Mouse (Mus musculus) liver, embryonic 12.5 days (tissue): ENCODE results near the gene Fbxl19. TPM values are rescaled to one million over a fixed set of nuclear protein-coding genes. Genes with fewer than 3 reads are reported as not detected.
A peak's percentile ranks its signal among the peaks of the same experiment; 100 is the strongest.
"Not testable (repeated sequence)": the region's sequence is repeated elsewhere in the genome, so short reads cannot be mapped to it uniquely, and the experiment has no call there.

ENCODE experiments used
- ATAC-seq: fragments of 200-750 bp; cut with Nextera tagmentation; 2 replicates; pipeline ENCODE4 v1.8.0; 2017; ENCODE audit warnings: moderate number of reproducible peaks, mild to moderate bottlenecking, moderate library complexity
- H3K27ac ChIP-seq: fragments of 300-500 bp; sonication (generic); 2 replicates; pipeline ENCODE4 v1.5.1; 2016; ENCODE audit warnings: mild to moderate bottlenecking
- H3K27me3 ChIP-seq: fragments of 300-500 bp; sonication (generic); replicated peaks from 2 replicates; pipeline ENCODE4 v1.6.1; 2016; ENCODE audit warnings: mild to moderate bottlenecking, moderate library complexity
- H3K36me3 ChIP-seq: fragments of 300-500 bp; sonication (generic); 2 replicates; pipeline ENCODE4 v1.6.1; 2016; ENCODE audit warnings: mild to moderate bottlenecking, moderate library complexity
- H3K4me1 ChIP-seq: fragments of 300-500 bp; sonication (generic); 2 replicates; pipeline ENCODE4 v1.6.1; 2016
- H3K4me2 ChIP-seq: fragments of 300-500 bp; sonication (generic); 2 replicates; pipeline ENCODE4 v1.6.1; 2016; ENCODE audit warnings: mild to moderate bottlenecking, moderate library complexity
- H3K4me3 ChIP-seq: fragments of 300-500 bp; sonication (generic); 2 replicates; pipeline ENCODE4 v1.5.1; 2016; ENCODE audit warnings: mild to moderate bottlenecking, moderate library complexity
- H3K9ac ChIP-seq: fragments of 300-500 bp; sonication (generic); 2 replicates; pipeline ENCODE4 v1.6.1; 2016; ENCODE audit warnings: mild to moderate bottlenecking, moderate library complexity
- H3K9me3 ChIP-seq: fragments of 300-500 bp; sonication (generic); replicated peaks from 2 replicates; pipeline ENCODE4 v1.6.1; 2016; ENCODE audit warnings: mild to moderate bottlenecking, moderate library complexity
- WGBS: fragments of 180-500 bp; shearing (Covaris S2); methylation state at CpG from one replicate; pipeline ENCODE4 v1.1.7; 2016; ENCODE audit not compliant: insufficient replicate concordance; 5-methylcytosine and 5-hydroxymethylcytosine counted together
- polyA plus RNA-seq: library from polyadenylated mRNA; unstranded; fragments of >200 nt; fragmentation: Nextera tagmentation; extraction: Ambion mirVana; gene quantifications from 2 replicates; pipeline ENCODE4 v1.2.1, GENCODE M21; 2016

Gene Fbxl19
- polyA plus RNA-seq, 1 experiment from 2014 or later: 3.7 TPM

DNA sequence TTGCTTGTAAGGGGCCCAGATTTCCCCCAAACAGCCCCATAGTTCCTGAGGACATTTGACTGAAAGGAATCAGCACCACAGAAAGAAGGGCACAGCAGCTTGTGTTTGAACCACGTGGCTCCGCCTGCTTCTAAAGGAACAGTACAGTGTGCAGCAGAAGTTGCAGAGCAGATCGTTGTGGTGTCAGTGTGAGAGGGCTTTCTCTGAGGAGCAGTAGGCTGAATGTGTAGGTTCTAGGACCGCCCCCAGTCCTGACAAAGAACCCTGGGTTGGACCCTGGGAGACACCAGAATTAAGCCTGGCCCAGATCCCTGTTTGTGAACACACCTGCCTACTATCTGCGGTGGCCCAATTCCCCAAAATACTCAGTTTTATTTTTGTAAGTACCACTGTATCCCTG is 26.9 kb downstream of the Fbxl19 start:
- Histone ChIP-seq H3K9me3 (no peaks in the 10 kb centered on the region), H3K4me3 (0 out of 2 replicates have a peak overlapping the region, but pooled peaks have one; percentile 0), H3K27ac (peak overlapping the region; percentile 83), H3K4me2 (peak overlapping the region; percentile 86), H3K4me1 (peaks cover 87% of the 10 kb centered on the region), H3K36me3 (peaks cover 19% of the 10 kb centered on the region), H3K9ac (peak overlapping the region; percentile 81; the same call in 1 of the 2 replicates), H3K27me3 (no peaks in the 10 kb centered on the region)
- no peak for ATAC-seq
- 55% methylated on average over 5 of the region's 5 CpGs for WGBS

GRCm38 (mm10) chr7:127772080-127772479 is 27.7 kb downstream of the Fbxl19 start:
- H3K9me3 ChIP-seq: no peaks in the 10 kb centered on the region
- no peak for ATAC-seq
- peaks cover 79% of the 10 kb centered on the region for H3K4me1 ChIP-seq
- no peak overlapping the region for H3K4me2 ChIP-seq
- H3K27ac ChIP-seq: peak overlapping the region; percentile 39; the same call in 1 of the 2 replicates
- H3K36me3 ChIP-seq: peaks cover 16% of the 10 kb centered on the region
- WGBS: 53% methylated on average over 3 of the region's 3 CpGs
- H3K4me3 ChIP-seq: no peak overlapping the region
- H3K27me3 ChIP-seq: no peaks in the 10 kb centered on the region
- H3K9ac ChIP-seq: no peak overlapping the region

GRCm38 (mm10) chr7:127772557-127772956 is 28.2 kb downstream of the Fbxl19 start:
- H3K27ac ChIP-seq: no peak overlapping the region
- no peak overlapping the region for H3K4me3 ChIP-seq
- peaks cover 74% of the 10 kb centered on the region for H3K4me1 ChIP-seq
- no peak overlapping the region for H3K4me2 ChIP-seq
- no peaks in the 10 kb centered on the region for H3K27me3 ChIP-seq
- WGBS: 87% methylated on average over 1 of the region's 1 CpGs
- H3K9me3 ChIP-seq: no peaks in the 10 kb centered on the region
- H3K9ac ChIP-seq: no peak overlapping the region
- H3K36me3 ChIP-seq: peaks cover 13% of the 10 kb centered on the region
- ATAC-seq: no peak

GRCm38 (mm10) chr7:127773664-127774384 is 29.5 kb downstream of the Fbxl19 start:
- Histone ChIP-seq H3K27ac (no peak overlapping the region), H3K4me2 (no peak overlapping the region), H3K36me3 (peaks cover 12% of the 10 kb centered on the region), H3K4me1 (peaks cover 73% of the 10 kb centered on the region), H3K9ac (no peak overlapping the region), H3K4me3 (no peak overlapping the region), H3K27me3 (no peaks in the 10 kb centered on the region), H3K9me3 (no peaks in the 10 kb centered on the region)
- 41% methylated on average over 9 of the region's 9 CpGs for WGBS
- ATAC-seq: peak; percentile 13; the same call in 1 of the 2 replicates

DNA sequence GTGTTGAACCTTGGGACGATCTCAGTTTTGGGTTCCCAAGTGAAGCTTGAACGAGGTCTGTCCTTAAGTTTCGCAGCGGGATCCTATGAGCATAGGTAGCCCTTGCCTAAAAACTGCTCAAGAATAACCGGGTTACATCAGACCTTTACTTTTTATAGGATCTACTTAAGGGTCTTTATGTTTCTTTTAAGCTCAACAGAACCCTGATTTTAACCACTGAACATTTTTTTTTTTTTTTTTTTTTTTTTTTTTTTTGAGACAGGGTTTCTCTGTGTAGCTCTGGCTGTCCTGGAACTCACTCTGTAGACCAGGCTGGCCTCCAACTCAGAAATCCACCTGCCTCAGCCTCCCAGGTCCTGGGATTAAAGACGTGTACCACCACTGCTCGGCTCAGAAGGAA is 31.5 kb downstream of the Fbxl19 start:
- H3K9ac ChIP-seq: peak overlapping the region; percentile 93
- H3K4me1 ChIP-seq: peaks cover 60% of the 10 kb centered on the region
- H3K36me3 ChIP-seq: peaks cover 32% of the 10 kb centered on the region
- H3K27ac ChIP-seq: peak overlapping the region; percentile 95
- not testable (repeated sequence) for ATAC-seq, H3K9me3 ChIP-seq, H3K27me3 ChIP-seq
- H3K4me2 ChIP-seq: peak overlapping the region; percentile 93
- H3K4me3 ChIP-seq: peak overlapping the region; percentile 97
- WGBS: 67% methylated on average over 7 of the region's 7 CpGs

DNA sequence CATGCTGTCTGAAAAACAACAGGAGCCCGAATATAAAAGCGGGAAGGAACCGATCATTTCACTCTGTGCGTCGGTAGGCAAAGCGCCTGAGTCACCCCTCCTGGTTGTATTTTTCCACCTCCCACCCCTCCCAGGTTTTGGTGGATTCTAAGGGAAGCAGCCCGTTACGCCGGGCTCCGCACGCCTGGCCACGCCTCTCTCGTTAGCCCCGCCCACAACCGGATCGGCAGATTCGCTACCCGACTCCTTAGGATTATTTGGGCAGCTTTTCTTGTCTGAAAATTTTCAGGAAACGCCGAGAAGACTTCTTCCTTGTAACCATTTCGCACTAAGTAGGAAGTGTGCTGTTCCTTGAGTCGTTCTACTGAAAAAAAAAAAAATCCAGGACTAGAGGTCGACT is 32.1 kb downstream of the Fbxl19 start, which contains the start of gene Setd1a:
TSS of gene Setd1a (plus strand) at position 245 of the 400 bp plus-strand sequence.
- peak; percentile 55 for ATAC-seq
- Histone ChIP-seq H3K27me3 (no peaks in the 10 kb centered on the region), H3K9ac (peak within 1 kb of the TSS; percentile 93), H3K27ac (peak within 1 kb of the TSS; percentile 95), H3K4me1 (peaks cover 54% of the 10 kb centered on the region), H3K4me2 (peak within 1 kb of the TSS; percentile 93), H3K9me3 (no peaks in the 10 kb centered on the region), H3K4me3 (peak within 1 kb of the TSS; percentile 97), H3K36me3 (peaks cover 38% of the 10 kb centered on the region)
- under 1% methylated on average over 23 of the region's 23 CpGs for WGBS

DNA sequence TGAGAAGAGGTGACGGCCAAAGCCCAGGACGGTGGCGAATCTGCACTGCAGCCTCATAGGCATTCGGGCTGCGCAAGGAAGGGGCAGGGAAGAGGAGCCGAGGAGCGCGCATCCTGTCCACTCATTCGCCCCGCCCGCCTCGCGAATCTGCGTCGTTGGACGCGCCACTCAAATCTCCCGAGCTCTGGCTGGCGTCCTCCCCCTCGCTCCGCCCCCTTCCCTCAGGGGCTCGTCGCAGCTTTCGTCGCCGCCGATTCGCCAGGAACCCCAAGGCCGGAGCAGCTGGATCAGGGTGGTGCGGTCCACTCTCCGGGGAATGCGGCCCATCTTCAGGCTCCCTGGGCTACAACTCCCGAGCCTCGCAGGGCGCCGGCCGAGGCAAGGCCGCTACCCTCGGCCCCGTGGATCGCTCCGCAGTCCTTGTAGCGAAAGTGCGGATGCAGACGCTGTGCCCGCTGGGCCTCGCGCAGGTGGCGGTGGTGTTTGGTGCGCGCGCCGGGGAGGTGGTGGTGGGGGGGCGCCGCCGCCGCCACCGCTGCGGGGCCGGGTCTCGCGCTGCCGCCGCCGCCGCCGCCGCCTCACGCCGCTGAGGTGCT is 32.6 kb downstream of the Fbxl19 start:
- ATAC-seq: peak; percentile 90
- H3K9me3 ChIP-seq: no peaks in the 10 kb centered on the region
- under 1% methylated on average over 61 of the region's 70 CpGs for whole genome bisulfite sequencing

GRCm38 (mm10) chr7:127777474-127778266 is 33.3 kb downstream of the Fbxl19 start:
- Histone ChIP-seq H3K27me3 (no peaks in the 10 kb centered on the region), H3K36me3 (peaks cover 50% of the 10 kb centered on the region), H3K9ac (peak overlapping the region; percentile 93), H3K4me3 (peak overlapping the region; percentile 97), H3K27ac (peak overlapping the region; percentile 95), H3K4me2 (peak overlapping the region; percentile 93), H3K4me1 (peaks cover 43% of the 10 kb centered on the region), H3K9me3 (no peaks in the 10 kb centered on the region)
- peak; percentile 46 for ATAC-seq
- 3% methylated on average over 56 of the region's 66 CpGs for WGBS

More for the DNA sequence above, 32.6 kb downstream of the Fbxl19 start:
- Histone ChIP-seq H3K4me1 (peaks cover 48% of the 10 kb centered on the region), H3K36me3 (peaks cover 43% of the 10 kb centered on the region), H3K27me3 (no peaks in the 10 kb centered on the region), H3K4me2 (peak overlapping the region; percentile 93), H3K9ac (peak overlapping the region; percentile 93), H3K4me3 (peak overlapping the region; percentile 97), H3K27ac (peak overlapping the region; percentile 95)

- Histone ChIP-seq H3K9me3 (no peaks in the 10 kb centered on the region), H3K4me2 (peak overlapping the region; percentile 93), H3K27me3 (no peaks in the 10 kb centered on the region), H3K36me3 (peaks cover 57% of the 10 kb centered on the region), H3K9ac (peak overlapping the region; percentile 93), H3K27ac (peak overlapping the region; percentile 95), H3K4me1 (peaks cover 42% of the 10 kb centered on the region), H3K4me3 (peak overlapping the region; percentile 97)
- no peak for ATAC-seq
- 75% methylated on average over 4 of the region's 4 CpGs for WGBS
Measured at GRCm38 (mm10) chr7:127778350-127778749, 34.0 kb downstream of the Fbxl19 start.

DNA sequence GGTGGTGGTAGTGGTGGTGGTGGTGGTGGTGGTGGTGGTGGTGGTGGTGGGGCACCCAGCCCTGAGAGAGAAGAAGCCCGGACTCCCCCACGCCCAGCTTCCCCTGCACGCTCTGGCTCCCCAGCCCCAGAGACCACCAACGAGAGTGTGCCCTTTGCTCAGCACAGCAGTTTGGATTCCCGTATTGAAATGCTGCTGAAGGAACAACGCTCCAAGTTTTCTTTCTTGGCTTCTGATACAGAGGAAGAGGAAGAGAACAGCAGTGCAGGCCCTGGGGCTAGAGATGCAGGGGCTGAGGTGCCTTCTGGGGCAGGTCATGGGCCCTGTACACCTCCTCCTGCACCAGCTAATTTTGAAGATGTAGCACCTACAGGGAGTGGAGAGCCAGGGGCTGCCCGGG is 41.0 kb downstream of the Fbxl19 start, which contains the start of gene Gm49388:
TSS of gene Gm49388 (plus strand) at position 301 of the 400 bp plus-strand sequence.
- Histone ChIP-seq H3K4me3 (no peak within 1 kb of the TSS), H3K27me3 (no peaks in the 10 kb centered on the region), H3K9ac (no peak within 1 kb of the TSS), H3K9me3 (no peaks in the 10 kb centered on the region), H3K27ac (no peak within 1 kb of the TSS), H3K4me2 (no peak within 1 kb of the TSS), H3K4me1 (no peaks in the 10 kb centered on the region), H3K36me3 (peaks cover 99% of the 10 kb centered on the region)
- 88% methylated on average over 7 of the region's 7 CpGs for WGBS
- no peak for ATAC-seq

- H3K27ac ChIP-seq: no peak overlapping the region
- no peaks in the 10 kb centered on the region for H3K27me3 ChIP-seq
- no peak overlapping the region for H3K4me3 ChIP-seq
- H3K9ac ChIP-seq: no peak overlapping the region
- H3K9me3 ChIP-seq: no peaks in the 10 kb centered on the region
- peaks cover 93% of the 10 kb centered on the region for H3K36me3 ChIP-seq
- H3K4me1 ChIP-seq: peaks cover 26% of the 10 kb centered on the region
- no peak overlapping the region for H3K4me2 ChIP-seq
- WGBS: 91% methylated on average over 23 of the region's 23 CpGs
- no peak for ATAC-seq
Measured at GRCm38 (mm10) chr7:127797076-127797845, 52.9 kb downstream of the Fbxl19 start.
